Mouse (Mus musculus) layer of hippocampus, postnatal 25 days (tissue): Measurements from ENCODE around the gene 2010111I01Rik. TPM values are rescaled to one million over a fixed set of nuclear protein-coding genes. Genes with fewer than 3 reads are reported as not detected.
A peak's percentile ranks its signal among the peaks of the same experiment; 100 is the strongest.
"Not testable (repeated sequence)": the region's sequence is repeated elsewhere in the genome, so short reads cannot be mapped to it uniquely, and the experiment has no call there.

Experiments
- DNase-seq, 2 experiments: peaks; one replicate each; pipeline ENCODE4 v3.0.0; 2022; ENCODE audit warnings: mixed read lengths in 2 of 2, low spot score in 1 of 2; ENCODE audit errors: extremely low spot score in 1 of 2
- total RNA-seq, 2 experiments: library from RNA; stranded (reverse); gene quantifications; 2 replicates each; pipeline ENCODE4 v1.2.3; 2021

Gene 2010111I01Rik
- total RNA-seq, 2 experiments from 2014 or later: 70.6 to 82.7 TPM

DNA sequence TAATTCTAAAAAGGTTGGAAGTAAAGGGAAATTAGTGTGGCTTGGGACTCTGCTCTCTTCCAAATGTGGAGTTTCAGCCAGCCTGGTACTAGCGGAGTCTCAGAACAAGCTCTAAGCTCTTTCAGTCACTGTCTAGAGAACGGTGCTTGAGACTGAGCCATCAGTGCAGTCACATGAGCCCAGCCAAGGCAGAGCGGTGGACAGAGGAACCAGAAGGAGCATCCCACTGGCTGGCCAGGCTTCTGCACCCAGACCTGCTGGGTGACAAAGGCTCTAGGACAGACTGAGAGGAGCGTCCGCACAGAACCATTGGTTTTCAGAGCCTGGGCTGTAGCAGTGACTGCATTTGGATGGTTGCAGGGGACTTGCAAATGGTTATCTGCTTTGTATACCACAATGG lies 337.7 kb downstream of the 2010111I01Rik start:
- DNase-seq: no peak

DNA sequence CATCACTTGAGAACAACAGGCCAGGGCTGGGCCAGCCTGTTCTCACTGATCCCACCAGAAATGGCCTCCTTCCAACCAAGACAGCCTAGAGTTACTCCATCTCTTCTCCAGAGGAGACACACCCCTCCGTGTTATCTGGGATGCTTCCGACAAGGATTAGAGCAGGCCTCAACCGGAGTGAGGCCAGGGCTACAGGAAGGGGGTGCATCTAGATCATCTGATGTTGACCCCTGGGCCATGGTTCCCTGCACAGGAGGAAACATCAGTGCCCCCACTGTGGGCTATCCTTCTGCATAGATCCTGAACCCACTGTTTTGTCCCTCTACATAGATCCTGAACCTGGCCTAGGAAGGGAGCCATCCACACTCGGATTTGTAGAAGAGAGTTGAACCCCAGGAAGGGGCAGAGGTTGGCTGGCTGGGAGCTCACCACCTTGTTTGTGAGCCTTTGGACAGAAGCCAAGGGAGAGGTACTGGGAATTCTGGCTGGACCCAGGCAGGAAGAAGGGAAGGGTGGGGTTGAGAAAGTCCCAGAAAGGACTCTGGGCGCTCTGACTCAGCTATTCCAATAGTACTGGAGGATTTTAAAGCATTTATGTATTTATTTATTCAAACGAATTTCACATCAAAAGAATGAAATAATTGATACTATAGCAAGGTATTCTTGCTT lies 339.6 kb downstream of the 2010111I01Rik start:
- no peak for DNase-seq

DNA sequence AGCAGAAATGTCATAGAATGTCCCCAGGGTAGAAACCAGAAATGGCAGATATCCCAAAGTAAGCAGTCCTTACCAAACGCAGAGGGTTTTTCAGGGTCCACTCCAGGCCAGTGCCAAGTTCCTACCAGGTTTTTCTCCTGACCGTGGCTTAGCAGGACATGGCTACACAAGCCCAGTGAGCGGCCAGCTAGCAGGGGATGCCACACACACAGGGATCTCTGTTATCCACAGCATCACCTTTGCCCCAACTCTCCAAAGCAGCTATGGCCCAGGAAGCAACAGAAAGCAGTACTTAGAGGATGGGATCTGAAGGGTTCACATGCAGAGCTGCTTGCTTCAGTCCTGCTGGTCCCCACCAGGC lies 340.1 kb downstream of the 2010111I01Rik start:
- no peak for DNase-seq

DNA sequence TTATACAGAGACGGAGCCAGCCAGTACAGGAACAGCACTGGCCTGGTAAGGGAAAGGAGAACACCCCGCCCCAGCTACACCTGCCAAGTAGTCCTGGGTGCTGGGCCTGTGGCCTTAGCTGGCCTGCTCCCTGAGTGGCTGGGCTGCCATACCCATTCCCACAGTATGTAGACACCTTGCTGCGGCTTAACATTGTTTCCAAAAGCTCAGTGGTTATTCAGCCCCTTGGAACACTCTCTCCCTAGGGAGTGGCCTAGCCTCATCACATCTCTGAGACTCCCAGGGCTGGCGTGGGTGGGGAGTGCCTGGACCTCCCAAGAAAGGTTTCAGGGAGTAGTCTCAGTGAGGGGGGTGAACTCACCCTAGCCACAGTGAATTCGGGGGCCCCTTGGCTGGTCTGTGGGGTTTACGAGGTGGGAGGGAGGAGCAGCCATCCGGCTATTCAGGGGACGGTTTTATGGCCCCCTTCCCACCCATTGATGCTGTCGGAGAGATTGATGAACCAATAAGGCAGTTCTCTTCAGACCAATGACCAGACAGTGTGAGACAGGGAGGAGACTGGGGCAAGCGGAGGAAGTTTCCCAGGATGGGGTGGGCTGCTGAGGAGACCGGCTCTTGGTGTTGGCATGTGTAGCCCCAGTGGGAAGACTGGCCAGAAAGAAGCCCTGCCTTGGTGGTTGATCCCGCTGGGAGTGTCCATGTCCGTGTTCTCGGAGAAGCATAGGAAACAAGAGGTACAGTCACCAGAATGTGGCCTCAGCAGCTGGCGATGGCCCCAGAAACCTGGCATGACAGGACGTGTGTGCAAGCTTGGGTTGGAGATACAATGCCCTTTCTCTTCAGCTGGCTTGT lies 340.7 kb downstream of the 2010111I01Rik start:
- no peak for DNase-seq

DNA sequence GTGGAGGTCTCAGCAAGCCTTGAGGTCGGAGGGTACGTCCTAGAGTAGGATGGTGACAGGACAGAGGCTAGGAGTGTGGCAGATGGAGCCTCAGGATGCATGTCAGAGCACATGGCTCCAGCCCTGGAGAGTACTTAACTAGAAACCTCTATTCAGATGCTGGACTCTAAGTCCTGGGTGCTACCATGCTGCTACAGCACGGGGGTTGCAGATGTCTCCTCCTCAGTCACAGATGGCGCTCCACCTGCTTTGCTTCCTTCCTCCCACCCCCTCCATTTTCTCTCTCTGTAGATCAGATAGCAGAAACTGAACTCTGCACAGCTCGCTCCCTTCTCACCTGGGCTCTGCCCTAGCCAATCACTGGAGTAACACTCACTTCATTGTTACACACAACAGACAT lies 342.1 kb downstream of the 2010111I01Rik start:
- DNase-seq: peak; percentile 44 to 54

DNA sequence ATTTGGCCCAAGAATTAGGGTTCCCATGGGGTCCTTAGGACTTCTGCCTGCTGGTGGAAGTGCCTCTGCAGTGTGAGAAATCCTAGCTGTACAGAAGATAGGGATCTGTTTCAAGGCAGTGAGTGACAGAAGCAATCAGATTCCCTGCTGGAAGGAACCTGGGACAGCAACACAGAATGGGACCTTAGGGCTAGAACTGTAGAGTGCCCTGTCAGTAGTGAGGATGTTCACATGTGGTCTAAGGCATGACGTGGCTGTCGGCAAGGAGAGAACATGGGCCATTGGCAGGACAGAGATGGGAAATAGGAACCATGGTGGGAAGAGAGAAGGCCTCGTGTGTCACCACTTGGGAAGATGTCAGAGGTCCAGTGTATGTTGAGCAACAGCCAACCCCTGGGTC lies 344.9 kb downstream of the 2010111I01Rik start:
- DNase-seq: no peak

DNA sequence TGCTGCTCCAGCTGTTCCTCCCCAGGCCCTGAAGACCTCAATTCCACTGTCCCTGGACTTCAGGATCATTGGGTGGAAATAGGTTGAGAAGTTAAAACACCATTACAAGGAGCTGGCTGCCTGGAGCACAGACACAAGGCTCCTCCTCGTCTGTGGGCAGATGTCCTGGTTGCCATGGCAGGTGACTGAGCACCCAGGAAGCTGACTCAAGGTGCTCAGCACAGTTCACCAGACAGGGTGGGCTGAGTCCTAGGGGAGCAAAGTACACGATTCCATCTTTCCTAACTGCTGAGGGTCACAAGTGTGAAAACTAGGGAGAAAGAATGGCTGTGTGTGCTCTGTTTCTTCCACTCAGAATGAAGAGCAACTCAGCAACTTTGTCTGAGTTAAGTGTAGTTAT lies 346.5 kb downstream of the 2010111I01Rik start:
- DNase-seq: no peak

DNA sequence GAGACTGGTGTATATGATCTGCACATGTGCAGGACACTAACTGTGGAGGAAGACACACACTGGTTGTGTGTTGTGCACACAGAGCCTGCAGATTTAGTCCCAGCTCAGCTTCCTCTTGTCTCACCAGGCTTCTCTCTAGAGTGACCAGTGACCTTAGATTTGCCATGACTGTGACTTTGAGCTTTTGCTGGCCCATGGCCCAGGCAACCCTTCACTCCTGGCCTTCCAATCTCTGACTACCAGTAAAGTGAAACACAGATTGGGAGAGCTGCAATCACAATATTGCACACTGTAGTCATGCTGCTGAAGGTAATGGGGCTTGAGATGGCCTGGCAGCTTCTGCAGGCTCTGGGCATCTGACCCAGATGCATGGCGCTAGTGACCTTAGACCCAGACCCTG lies 348.6 kb downstream of the 2010111I01Rik start:
- DNase-seq: no peak

DNA sequence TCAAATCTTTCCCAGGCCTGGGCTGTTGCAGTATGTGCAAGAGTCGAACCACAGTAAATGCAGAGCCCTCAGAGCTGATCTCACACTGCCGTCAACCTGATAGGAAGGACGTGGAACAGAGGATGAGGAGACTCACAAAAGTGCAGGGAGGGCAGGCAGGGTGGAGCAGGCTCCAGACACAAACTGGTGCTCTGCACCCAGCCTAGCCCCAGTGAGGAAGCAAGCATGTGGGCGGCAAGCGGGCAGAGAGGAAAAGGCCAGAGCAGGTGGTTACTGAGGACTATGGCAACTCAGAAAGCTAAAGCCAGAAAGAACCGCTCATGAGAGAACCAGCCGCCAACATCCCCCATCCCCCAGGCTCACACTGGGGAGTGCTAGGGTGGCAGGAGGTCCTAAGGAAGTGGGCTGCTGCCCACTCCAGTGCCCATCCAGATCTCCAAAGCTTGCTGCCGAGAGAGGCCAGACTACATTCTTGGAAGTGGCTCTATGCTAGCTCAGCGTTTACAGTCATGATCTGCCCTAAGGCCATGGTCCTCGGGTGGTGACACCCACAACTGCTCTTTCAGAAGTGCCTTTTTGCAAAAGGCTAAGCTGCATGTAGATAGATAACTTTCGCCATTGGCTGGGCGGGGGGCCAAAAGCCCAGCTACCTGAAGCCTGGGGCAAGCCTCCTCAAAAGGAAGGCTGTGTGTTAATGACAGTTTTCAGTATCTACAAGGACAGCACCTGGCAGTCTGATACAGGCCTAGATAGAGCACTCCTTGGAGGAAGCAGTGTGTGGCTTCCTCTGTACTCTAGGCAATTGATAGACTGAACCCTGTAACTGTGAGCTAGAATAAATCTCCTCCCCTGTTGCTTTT lies 349.3 kb downstream of the 2010111I01Rik start:
- DNase-seq: no peak

DNA sequence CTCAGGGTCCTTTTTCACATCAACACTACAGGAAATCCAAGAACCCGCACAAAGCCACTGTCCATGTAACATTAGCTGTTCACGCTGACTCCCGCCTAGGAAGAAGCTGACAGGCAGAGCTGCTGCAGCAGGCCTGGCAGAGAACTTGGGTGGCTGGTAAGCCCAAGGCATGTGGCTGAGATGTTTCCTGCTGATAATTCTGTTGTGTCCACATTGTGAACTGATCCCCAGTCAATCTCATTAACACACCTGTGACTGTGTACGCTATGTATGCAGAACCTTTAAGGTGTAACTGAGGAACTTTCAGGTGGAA lies 349.9 kb downstream of the 2010111I01Rik start:
- DNase-seq: no peak

DNA sequence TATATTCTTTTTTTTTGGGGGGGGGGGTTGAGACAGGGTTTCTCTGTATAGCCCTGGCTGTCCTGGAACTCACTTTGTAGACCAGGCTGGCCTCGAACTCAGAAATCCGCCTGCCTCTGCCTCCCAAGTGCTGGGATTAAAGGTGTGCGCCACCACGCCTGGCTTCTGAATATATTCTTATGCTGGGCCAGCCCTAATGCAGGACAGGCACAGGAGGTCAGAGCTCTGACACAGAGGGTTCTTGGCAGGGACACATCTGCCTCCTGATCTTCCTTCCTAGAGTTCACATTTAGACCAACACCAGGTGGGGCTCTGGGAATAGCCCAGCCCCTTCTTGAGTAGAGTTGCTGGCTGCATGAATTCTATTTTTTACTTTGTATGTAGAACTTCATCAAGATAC lies 350.4 kb downstream of the 2010111I01Rik start:
- DNase-seq: not testable (repeated sequence)

DNA sequence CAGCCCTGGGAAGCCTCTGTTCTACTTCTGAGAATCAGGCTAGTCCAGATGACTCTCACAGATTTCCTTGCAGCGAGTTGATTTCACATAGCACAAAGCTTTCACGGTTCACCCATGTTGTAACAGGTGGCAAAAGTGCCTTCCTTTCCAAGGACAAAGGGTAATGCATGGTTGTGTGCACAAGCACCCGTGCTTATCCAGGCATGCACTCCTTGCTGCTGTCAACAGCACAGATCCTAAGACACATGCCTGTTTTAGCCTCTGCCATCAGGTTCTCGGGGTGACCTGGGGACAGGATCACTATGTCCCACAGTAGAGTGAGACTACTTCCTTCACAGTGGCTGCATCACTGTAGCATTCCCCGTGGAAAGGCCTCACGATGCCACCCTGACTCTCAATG lies 351.1 kb downstream of the 2010111I01Rik start:
- no peak for DNase-seq

DNA sequence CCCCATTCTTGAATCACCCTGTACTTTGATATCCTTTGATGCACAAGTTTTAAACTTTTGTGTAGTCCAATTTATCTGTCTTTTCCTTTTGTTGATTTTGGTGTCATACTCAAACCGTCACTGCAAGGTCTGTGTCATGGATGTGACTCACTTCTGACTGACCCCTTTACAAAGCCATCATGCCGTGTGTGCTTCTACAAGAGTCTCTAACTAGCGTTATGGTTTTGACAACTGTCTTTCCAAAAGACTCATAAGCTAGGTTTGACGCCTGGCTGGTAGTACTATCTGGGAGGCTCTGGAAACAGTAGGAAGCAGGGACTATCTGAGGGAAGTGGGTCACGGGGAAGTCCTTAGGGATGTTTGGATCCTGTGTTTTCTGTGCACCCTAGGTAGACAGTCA lies 351.7 kb downstream of the 2010111I01Rik start:
- no peak for DNase-seq

DNA sequence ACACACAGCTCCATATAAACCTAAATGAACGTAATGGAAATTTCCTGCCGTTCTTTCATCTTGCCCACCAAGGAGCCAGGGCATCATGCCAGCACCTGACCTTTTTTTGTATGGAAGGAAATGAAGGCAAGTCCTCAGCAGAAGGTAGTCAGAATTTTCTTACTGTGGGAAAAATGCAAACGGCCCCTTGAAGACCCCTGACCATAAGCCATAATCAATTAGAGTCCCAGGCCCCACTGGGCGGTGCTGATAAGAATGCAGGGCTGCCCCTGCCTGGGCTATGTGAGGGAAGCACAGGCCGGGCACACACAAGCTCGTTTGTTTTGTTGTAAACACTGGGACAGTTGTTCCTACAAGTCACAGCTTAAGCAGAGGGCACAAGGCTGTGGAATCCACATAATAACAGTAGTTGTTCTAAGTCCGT lies 353.0 kb downstream of the 2010111I01Rik start:
- no peak for DNase-seq

DNA sequence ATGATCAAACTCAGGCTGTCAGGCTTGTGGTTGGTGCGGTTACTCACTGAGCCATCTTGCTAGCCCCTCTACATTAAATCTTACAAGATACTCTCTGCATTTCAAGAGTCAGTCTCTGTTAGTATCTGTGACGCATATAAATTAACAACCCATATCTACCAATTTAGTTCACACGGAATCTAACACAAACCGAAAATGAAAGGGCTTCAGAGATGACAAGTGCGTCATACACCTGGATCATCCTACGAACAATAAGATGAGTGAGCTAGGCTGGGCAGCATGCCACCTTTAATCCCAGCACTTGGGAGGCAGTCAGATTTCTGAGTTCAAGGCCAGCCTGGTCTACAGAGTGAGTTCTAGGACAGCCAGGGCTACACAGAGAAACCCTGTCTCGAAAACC lies 355.1 kb downstream of the 2010111I01Rik start:
- DNase-seq: no peak

DNA sequence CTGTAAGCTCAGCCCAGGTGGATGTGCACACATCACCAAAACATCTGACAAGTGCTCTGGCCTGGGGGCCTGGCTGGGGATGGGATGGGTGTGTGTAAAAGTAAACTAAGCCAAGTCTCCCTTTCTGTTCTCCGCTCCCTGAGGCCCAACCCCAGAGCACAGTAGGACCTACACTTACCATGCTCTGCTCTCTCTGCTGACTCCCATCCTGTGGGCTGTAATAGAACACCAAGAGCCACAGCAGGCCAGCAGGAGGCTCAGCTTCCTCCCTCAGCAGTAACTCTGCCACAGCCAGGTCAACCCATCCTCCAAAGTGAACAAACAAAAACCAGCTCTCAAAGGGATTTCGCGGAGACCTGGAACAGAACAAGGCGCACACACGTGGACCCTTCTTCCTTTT lies 357.0 kb downstream of the 2010111I01Rik start:
- DNase-seq: no peak

DNA sequence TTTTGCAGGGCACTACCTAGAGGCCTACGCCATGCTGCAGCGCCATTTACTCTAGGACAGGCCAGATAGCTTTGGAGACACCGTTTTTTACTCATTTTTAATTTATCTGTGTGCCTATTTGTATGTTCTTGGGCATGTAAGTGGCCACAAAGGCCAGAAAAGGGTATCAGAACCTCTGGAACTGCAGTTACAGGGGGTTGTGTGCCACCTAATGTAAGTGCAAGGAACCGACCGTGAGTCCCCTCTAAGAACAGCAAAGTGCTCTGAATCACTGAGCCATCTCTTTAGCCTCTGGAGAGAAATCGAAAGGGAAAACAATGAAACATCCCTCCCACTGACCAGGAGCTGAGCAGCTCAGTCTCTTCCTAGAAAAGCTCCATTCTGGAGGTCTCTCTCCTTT lies 358.1 kb downstream of the 2010111I01Rik start:
- DNase-seq: no peak

DNA sequence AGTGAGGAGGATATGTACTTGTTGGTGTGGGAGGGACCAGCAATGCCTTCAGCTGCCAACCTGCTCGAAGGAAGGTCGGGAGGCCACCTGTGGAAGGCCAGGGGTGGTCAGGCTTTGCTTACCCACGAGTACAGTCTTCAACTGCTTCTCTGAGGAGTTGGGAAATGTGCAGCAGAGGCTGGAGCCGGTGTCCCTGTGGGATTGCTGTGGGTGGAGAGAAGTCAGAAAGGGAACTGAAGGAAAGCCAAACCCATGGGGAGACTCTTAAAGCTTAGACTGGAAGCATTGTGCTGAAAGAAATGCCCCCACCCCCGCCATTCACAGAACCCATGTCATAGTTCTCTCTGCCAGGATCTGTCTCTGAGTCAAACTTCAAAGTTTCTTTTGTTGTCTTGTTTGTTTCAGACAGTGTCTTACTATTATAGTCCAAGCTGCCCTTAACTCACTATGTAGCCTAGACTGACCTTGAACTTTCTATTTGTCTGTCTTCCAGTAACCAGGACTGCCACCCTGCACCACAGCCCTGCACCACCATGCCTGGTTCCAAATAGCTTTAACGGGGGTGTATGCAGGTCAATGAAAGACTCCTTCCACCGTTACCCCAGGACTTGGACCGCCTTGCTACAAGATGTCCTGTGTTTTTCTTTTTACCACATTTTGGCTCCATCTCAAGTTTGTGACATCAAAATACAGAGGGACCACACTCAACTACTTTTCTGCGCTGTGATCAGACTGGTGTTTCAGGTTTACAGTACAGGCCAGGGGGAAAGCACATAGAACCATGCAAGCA lies 358.8 kb downstream of the 2010111I01Rik start:
- DNase-seq: no peak

DNA sequence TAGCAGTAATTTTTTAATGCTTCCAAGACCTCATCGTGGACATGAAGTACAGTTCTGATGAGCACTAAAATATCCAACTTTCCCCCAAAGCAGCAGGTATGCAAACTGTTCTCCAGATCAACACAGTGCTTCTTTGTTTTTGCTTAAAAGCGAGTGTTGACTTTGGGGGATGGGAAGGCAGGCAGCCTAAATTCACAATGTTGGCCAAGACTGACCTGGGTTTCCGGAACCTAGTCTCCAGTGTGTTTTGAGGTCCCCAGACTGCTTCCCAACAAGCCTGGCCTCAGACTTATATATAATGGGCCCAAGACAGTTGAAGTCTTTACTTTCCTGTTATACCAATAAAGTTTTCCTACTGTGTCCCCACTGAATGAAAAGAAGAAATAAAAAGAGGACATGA lies 359.6 kb downstream of the 2010111I01Rik start:
- DNase-seq: no peak
